Mouse (Mus musculus) megakaryocyte, embryonic 14.5 days (primary cell): ENCODE results near the gene Ccdc167.

Experiments used
- FLI1 ChIP-seq: IDR thresholded peaks from 2 replicates; pipeline ENCODE4 v1.6.1; 2012; ENCODE audit warnings: low read length, inconsistent platforms, mixed read lengths
- GATA1 ChIP-seq: IDR thresholded peaks from 3 replicates; pipeline ENCODE4 v1.6.1; 2012; ENCODE audit warnings: mixed read lengths, low read length, inconsistent platforms, borderline replicate concordance

- TF ChIP-seq GATA1 (no peak), FLI1 (no peak)
Observed at GRCm38 (mm10) chr17:29684275-29684674, 32.6 kb downstream of the Ccdc167 start.
